24 mouse cellular contexts compared by ENCODE assay signal in the genomic region with DNA sequence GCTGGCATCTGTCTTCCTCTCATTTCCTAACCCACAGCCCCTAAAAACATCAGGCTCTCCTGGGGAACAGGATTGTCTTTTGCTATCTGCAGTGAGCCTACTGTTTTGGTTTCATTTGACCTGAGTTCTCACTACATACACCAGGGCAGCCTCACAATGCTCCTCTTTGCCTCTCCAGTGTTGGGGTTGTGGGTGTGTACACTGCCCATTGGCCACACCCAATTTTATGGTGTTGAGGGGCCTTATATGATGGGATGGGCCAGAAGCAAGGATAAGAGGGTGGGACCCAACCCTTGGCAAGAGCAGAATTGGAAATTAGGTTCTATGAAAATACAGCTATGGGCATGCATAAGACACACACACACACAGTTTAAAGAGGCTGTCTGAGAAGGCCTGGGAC.
"Had no signal": no experiment of that assay in that cellular context is flagged by ENCODE, and none has a peak within 500 bp of the region (broad histone marks: within the 10 kb centered on the region; RNA-seq: fewer than 3 reads in every experiment).

No protein-coding gene starts in this region.

- H3K27ac ChIP-seq: gastrocnemius, adult 2 months; heart, adult 2 months; heart, embryonic 13.5 days; heart, embryonic 15.5 days; hindbrain, embryonic 10.5 days; hindbrain, embryonic 12.5 days; hindbrain, embryonic 14.5 days; layer of hippocampus, adult 2 months; left cerebral cortex, adult 2 months; limb, embryonic 10.5 days; limb, embryonic 12.5 days; liver, embryonic 13.5 days had no signal

- H3K4me2 ChIP-seq: heart, embryonic 11.5 days; heart, embryonic 13.5 days; heart, embryonic 15.5 days; hindbrain, embryonic 12.5 days; hindbrain, embryonic 14.5 days; limb, embryonic 12.5 days; liver, embryonic 11.5 days; liver, embryonic 13.5 days had no signal

- H3K9ac ChIP-seq: heart, embryonic 13.5 days; heart, embryonic 15.5 days; hindbrain, embryonic 12.5 days; hindbrain, embryonic 14.5 days; limb, embryonic 12.5 days; liver, embryonic 13.5 days had no signal

- H3K4me1 ChIP-seq: heart, embryonic 13.5 days; heart, embryonic 15.5 days; hindbrain, embryonic 10.5 days; hindbrain, embryonic 12.5 days; limb, embryonic 10.5 days; limb, embryonic 12.5 days had no signal

- H3K9me3 ChIP-seq: heart, embryonic 13.5 days; heart, embryonic 15.5 days; hindbrain, embryonic 10.5 days; hindbrain, embryonic 12.5 days; limb, embryonic 10.5 days; limb, embryonic 12.5 days; liver, embryonic 13.5 days had no signal

- H3K4me3 ChIP-seq: gastrocnemius, adult 2 months; heart, adult 2 months; heart, embryonic 13.5 days; heart, embryonic 15.5 days; hindbrain, embryonic 10.5 days; hindbrain, embryonic 12.5 days; layer of hippocampus, adult 2 months; left cerebral cortex, adult 2 months; limb, embryonic 10.5 days; limb, embryonic 12.5 days; liver, embryonic 13.5 days had no signal

- ATAC-seq: hindbrain, embryonic 16.5 days; inflammation-experienced regulatory T-cells, adult 6 months had no signal

- H3K36me3 ChIP-seq: hindbrain, embryonic 12.5 days; liver, embryonic 13.5 days had no signal

- H3K27me3 ChIP-seq: heart, embryonic 13.5 days; heart, embryonic 15.5 days; hindbrain, embryonic 12.5 days; limb, embryonic 12.5 days; liver, embryonic 13.5 days had no signal

- DNase-seq: gastrocnemius, adult 2 months; gastrocnemius, postnatal 10 days; gastrocnemius, postnatal 36 days; heart, adult 11 months; heart, adult 2 months; heart, postnatal 4 days; kidney, adult 18-20 months; kidney, postnatal 10 days; kidney, postnatal 4 days; liver; liver, embryonic 13.5 days had no signal
